ENCODE assay signal across 7 mouse cellular contexts in the genomic region with DNA sequence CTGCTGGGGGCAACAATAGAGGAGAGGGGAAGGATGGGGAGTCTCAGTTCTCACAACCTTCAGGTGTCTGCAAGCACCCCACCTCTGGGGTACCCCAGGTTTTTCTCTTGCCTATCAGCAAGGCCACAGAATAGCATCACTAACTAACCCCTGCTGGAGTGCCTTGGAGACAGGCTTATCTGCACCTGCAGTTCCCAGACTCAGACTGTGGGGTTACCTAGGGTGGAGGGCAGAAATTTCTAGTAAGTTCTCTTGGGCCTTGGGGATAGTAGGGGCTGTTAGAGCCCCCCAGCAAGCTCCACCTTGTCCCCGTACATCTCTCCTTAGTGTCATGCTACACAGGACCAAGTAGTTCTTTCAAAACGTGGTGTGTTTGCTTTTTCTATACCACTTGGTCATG.
DNase-seq lines count a peak whose midpoint lies in the region; ATAC-seq and TF ChIP-seq lines count a peak whose summit lies in the region.

No protein-coding gene starts in this region.

- 42% methylated on average over 2 of the region's 2 CpGs for WGBS in kidney, postnatal 0 days
- 44% methylated on average over 2 of the region's 2 CpGs for whole genome bisulfite sequencing in forebrain, embryonic 12.5 days
- WGBS in limb, embryonic 10.5 days: 22% methylated on average over 2 of the region's 2 CpGs
- WGBS in midbrain, embryonic 15.5 days: 46% methylated on average over 2 of the region's 2 CpGs

- no peaks in the 10 kb centered on the region for H3K9me3 ChIP-seq in kidney, postnatal 0 days (replicated peaks; ENCODE audit: low read length)
- H3K9me3 ChIP-seq in forebrain, embryonic 12.5 days: no peaks in the 10 kb centered on the region
- H3K9me3 ChIP-seq in limb, embryonic 10.5 days (replicated peaks): no peaks in the 10 kb centered on the region
- no peaks in the 10 kb centered on the region for H3K9me3 ChIP-seq in midbrain, embryonic 15.5 days

- H3K4me1 ChIP-seq in kidney, postnatal 0 days (replicated peaks; ENCODE audit: insufficient read depth, low read length): peaks cover 9% of the 10 kb centered on the region; the same call in 1 of the 2 replicates
- peaks cover 31% of the 10 kb centered on the region for H3K4me1 ChIP-seq in forebrain, embryonic 12.5 days
- peaks cover 57% of the 10 kb centered on the region for H3K4me1 ChIP-seq in limb, embryonic 10.5 days
- peaks cover 25% of the 10 kb centered on the region for H3K4me1 ChIP-seq in midbrain, embryonic 15.5 days

- H3K27ac ChIP-seq in kidney, postnatal 0 days: no peak overlapping the region
- no peak overlapping the region for H3K27ac ChIP-seq in forebrain, embryonic 12.5 days
- H3K27ac ChIP-seq in limb, embryonic 10.5 days: peak overlapping the region; percentile 78
- H3K27ac ChIP-seq in midbrain, embryonic 15.5 days: peak overlapping the region; percentile 48

- no peak overlapping the region for H3K4me3 ChIP-seq in kidney, postnatal 0 days (replicated peaks; ENCODE audit: low read depth, low read length)
- H3K4me3 ChIP-seq in forebrain, embryonic 12.5 days (replicated peaks): no peak overlapping the region
- H3K4me3 ChIP-seq in limb, embryonic 10.5 days: peak overlapping the region; percentile 33
- no peak overlapping the region for H3K4me3 ChIP-seq in midbrain, embryonic 15.5 days

- no peak for DNase-seq in kidney, postnatal 0 days (ENCODE audit: low spot score)
- no peak for DNase-seq in kidney, adult 11 months
- DNase-seq in limb, embryonic 10.5 days (ENCODE audit: low spot score): no peak
- no peak for DNase-seq in retina, postnatal 1 day
- DNase-seq in frontal cortex, postnatal 25 days (ENCODE audit: low spot score in 2 of 2): no peak

- H3K36me3 ChIP-seq in kidney, postnatal 0 days (ENCODE audit: insufficient read depth, low read length): no peaks in the 10 kb centered on the region
- H3K36me3 ChIP-seq in forebrain, embryonic 12.5 days (replicated peaks): no peaks in the 10 kb centered on the region
- H3K36me3 ChIP-seq in limb, embryonic 10.5 days: no peaks in the 10 kb centered on the region
- H3K36me3 ChIP-seq in midbrain, embryonic 15.5 days (replicated peaks): no peaks in the 10 kb centered on the region

- H3K9ac ChIP-seq in kidney, postnatal 0 days (ENCODE audit: low read depth, low read length): no peak overlapping the region
- H3K9ac ChIP-seq in forebrain, embryonic 12.5 days: no peak overlapping the region
- no peak overlapping the region for H3K9ac ChIP-seq in midbrain, embryonic 15.5 days

- no peak for ATAC-seq in kidney, postnatal 0 days (replicated peaks; ENCODE audit: low FRiP score, low read depth)
- ATAC-seq in forebrain, embryonic 12.5 days (ENCODE audit: low FRiP score): peak; percentile 41
- no peak for ATAC-seq in midbrain, embryonic 15.5 days (replicated peaks)

- H3K27me3 ChIP-seq in kidney, postnatal 0 days (ENCODE audit: insufficient read depth, low read length): no peaks in the 10 kb centered on the region; the same call in 1 of the 2 replicates
- H3K27me3 ChIP-seq in forebrain, embryonic 12.5 days: peaks cover 39% of the 10 kb centered on the region
- H3K27me3 ChIP-seq in limb, embryonic 10.5 days (ENCODE audit: low read depth, poor library complexity, severe bottlenecking): peaks cover 28% of the 10 kb centered on the region; the same call in 1 of the 2 replicates
- H3K27me3 ChIP-seq in midbrain, embryonic 15.5 days (replicated peaks): peaks cover 43% of the 10 kb centered on the region

- peak overlapping the region; percentile 28 for H3K4me2 ChIP-seq in kidney, postnatal 0 days (ENCODE audit: low read length)
- H3K4me2 ChIP-seq in forebrain, embryonic 12.5 days: peak overlapping the region; percentile 30
- 0 out of 2 replicates have a peak overlapping the region, but pooled peaks have one; percentile 23 for H3K4me2 ChIP-seq in midbrain, embryonic 15.5 days

- no peak for TF ChIP-seq CTCF in kidney, postnatal 0 days (IDR thresholded peaks at IDR 0.05; ENCODE audit: low read depth)

Comparison
In these comparisons a context has a peak if more than half of its experiments do, and no peak if none do; other contexts are left out.
1. H3K27ac ChIP-seq: peak in limb, embryonic 10.5 days (single experiment) and midbrain, embryonic 15.5 days (single experiment); none in kidney, postnatal 0 days (single experiment) and forebrain, embryonic 12.5 days (single experiment).
2. Peak in every context shown above with its lines, with median percentiles within 50 percentile points of each other: H3K4me2 ChIP-seq.